9 mouse cellular contexts compared by ENCODE assay signal in genomic region chr15:12091781-12092458, GRCm38 (mm10). TPM values are rescaled to one million over a fixed set of nuclear protein-coding genes. Genes with fewer than 3 reads are reported as not detected.
DNase-seq lines count a peak whose midpoint lies in the region; ATAC-seq and TF ChIP-seq lines count a peak whose summit lies in the region.
"Had no signal": no experiment of that assay in that cellular context is flagged by ENCODE, and none has a peak within 500 bp of the region (broad histone marks: within the 10 kb centered on the region; RNA-seq: fewer than 3 reads in every experiment).

No protein-coding gene starts in this region.

- H3K9ac ChIP-seq in midbrain, embryonic 11.5 days (ENCODE audit: low read length), result no peak overlapping the region
- H3K9ac ChIP-seq in midbrain, embryonic 15.5 days, result no peak overlapping the region
- H3K9ac ChIP-seq: embryonic facial prominence, embryonic 12.5 days had no signal

- peak; percentile 96 for TF ChIP-seq CTCF in gastrocnemius, adult 2 months (IDR thresholded peaks at IDR 0.05)

- 65% methylated on average over 10 of the region's 10 CpGs for WGBS in midbrain, embryonic 11.5 days
- 68% methylated on average over 10 of the region's 10 CpGs for WGBS in midbrain, embryonic 15.5 days

- H3K9me3 ChIP-seq in midbrain, embryonic 11.5 days (ENCODE audit: control insufficient read depth, low read length), result no peaks in the 10 kb centered on the region
- no peaks in the 10 kb centered on the region for H3K9me3 ChIP-seq in midbrain, embryonic 15.5 days

- DNase-seq in gastrocnemius, adult 2 months, result peak; percentile 59
- DNase-seq in gastrocnemius, postnatal 36 days, result no peak
- DNase-seq in midbrain, embryonic 11.5 days (ENCODE audit: low spot score, missing footprints), result peak; percentile 89
- DNase-seq in adipocyte (ENCODE audit: low spot score), result peak; percentile 54
- DNase-seq in forelimb bud, embryonic 11.5 days (ENCODE audit: low read depth, low spot score), result peak; percentile 42
- DNase-seq in lung, postnatal 36 days, result peak; percentile 78
- peak; percentile 30 to 56 for DNase-seq in thymus, postnatal 10 days (ENCODE audit: low spot score in 2 of 2)

- no peaks in the 10 kb centered on the region for H3K27me3 ChIP-seq in midbrain, embryonic 11.5 days (ENCODE audit: control insufficient read depth, insufficient read depth, low read length)
- no peaks in the 10 kb centered on the region for H3K27me3 ChIP-seq in midbrain, embryonic 15.5 days (replicated peaks)
- H3K27me3 ChIP-seq: embryonic facial prominence, embryonic 12.5 days had no signal

- no peak overlapping the region for H3K27ac ChIP-seq in gastrocnemius, adult 2 months
- no peak overlapping the region for H3K27ac ChIP-seq in midbrain, embryonic 11.5 days (ENCODE audit: low read depth, low read length)
- H3K27ac ChIP-seq in midbrain, embryonic 15.5 days, result no peak overlapping the region
- H3K27ac ChIP-seq: embryonic facial prominence, embryonic 12.5 days had no signal

- H3K4me1 ChIP-seq in midbrain, embryonic 11.5 days (ENCODE audit: control insufficient read depth, insufficient read depth, low read length), result peaks cover 2% of the 10 kb centered on the region; the same call in 1 of the 2 replicates
- peaks cover 17% of the 10 kb centered on the region for H3K4me1 ChIP-seq in midbrain, embryonic 15.5 days

- intact Hi-C loops in gastrocnemius, adult 2 months (cut with DNase I), result loop anchor here (2.0 kb wide), 1 partner anchor 177 kb away; no protein-coding TSS in a partner anchor
- intact Hi-C loops in gastrocnemius, postnatal 36 days (cut with DNase I), result loop anchor here (5.0 kb wide), 1 partner anchor 180 kb away; no protein-coding TSS in a partner anchor

- H3K4me3 ChIP-seq in gastrocnemius, adult 2 months, result no peak overlapping the region
- no peak overlapping the region for H3K4me3 ChIP-seq in midbrain, embryonic 11.5 days (ENCODE audit: low read depth, low read length)
- no peak overlapping the region for H3K4me3 ChIP-seq in midbrain, embryonic 15.5 days
- H3K4me3 ChIP-seq: embryonic facial prominence, embryonic 12.5 days had no signal

- ATAC-seq in midbrain, embryonic 11.5 days (ENCODE audit: low FRiP score), result no peak
- no peak for ATAC-seq in midbrain, embryonic 15.5 days (replicated peaks)

- no peak overlapping the region for H3K4me2 ChIP-seq in midbrain, embryonic 11.5 days
- H3K4me2 ChIP-seq in midbrain, embryonic 15.5 days, result no peak overlapping the region
- H3K4me2 ChIP-seq: embryonic facial prominence, embryonic 12.5 days had no signal

- no peaks in the 10 kb centered on the region for H3K36me3 ChIP-seq in midbrain, embryonic 11.5 days (ENCODE audit: control insufficient read depth, insufficient read depth, low read length)
- no peaks in the 10 kb centered on the region for H3K36me3 ChIP-seq in midbrain, embryonic 15.5 days (replicated peaks)
- H3K36me3 ChIP-seq: embryonic facial prominence, embryonic 12.5 days had no signal

RNA-seq across cellular contexts. Expression of gene Zfr, which starts 25.7 kb away (rescaled TPM):
- total RNA-seq in gastrocnemius, adult 2 months (2021), result 10 to 100 TPM; 68.3 to 69.8 TPM
- 10 to 100 TPM; 55.6 to 59.3 TPM for total RNA-seq in gastrocnemius, postnatal 36 days (2021)
- polyA plus RNA-seq in midbrain, embryonic 11.5 days (2014; fragmentation: Nextera tagmentation; extraction: Ambion mirVana), result 137 and 138 TPM in 2 replicates
- polyA plus RNA-seq in midbrain, embryonic 15.5 days (2015; fragmentation: Nextera tagmentation; extraction: Ambion mirVana), result 176 and 180 TPM in 2 replicates

Comparison
In these comparisons a context has a peak if more than half of its experiments do, and no peak if none do; other contexts are left out.
1. DNase-seq: peak in gastrocnemius, adult 2 months (single experiment), midbrain, embryonic 11.5 days (single experiment), adipocyte (single experiment), forelimb bud, embryonic 11.5 days (single experiment), lung, postnatal 36 days (single experiment) and thymus, postnatal 10 days (2 of 2); none in gastrocnemius, postnatal 36 days (0 of 2).